Mouse (Mus musculus) ovary, adult 10 weeks (tissue): ENCODE measurements around the gene Gbe1. TPM values are rescaled to one million over a fixed set of nuclear protein-coding genes. Genes with fewer than 3 reads are reported as not detected.

Experiments
- polyA plus RNA-seq: library from polyadenylated mRNA; stranded (reverse); fragments of 350-450 nt; fragmentation: Illumina TruSeq; extraction: RNeasy Lipid Tissue Mini Kit (QIAGEN cat#74804); gene quantifications from one replicate; pipeline ENCODE4 v1.2.3, GENCODE M21; 2014

Gene Gbe1
- 62.9 TPM for polyA plus RNA-seq

GRCm38 (mm10) chr16:70313886-70314577, at the start of gene Gbe1:
TSS of gene Gbe1 (plus strand) at chr16:70313949.

